ENCODE assay signal across 22 mouse cellular contexts in the genomic region with DNA sequence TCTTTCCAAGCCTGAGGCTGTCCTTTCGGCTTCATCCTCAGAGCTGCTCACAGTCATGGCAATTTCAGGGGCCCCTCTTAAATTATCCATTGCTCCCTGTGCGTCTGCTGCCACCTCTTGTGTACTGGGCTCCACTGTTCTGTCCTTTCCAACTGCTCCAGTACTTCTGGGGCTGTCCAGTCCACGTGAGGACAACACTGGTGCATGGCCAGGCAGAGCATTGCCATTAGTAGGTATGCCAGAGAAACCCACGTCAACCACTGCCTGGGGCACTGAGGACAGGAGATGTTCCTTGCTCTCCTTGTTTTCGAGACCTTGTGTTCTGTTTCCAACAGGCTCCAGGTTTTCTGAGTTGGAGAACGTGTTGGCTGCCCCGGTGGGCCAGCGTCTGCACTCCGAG. TPM values are rescaled to one million over a fixed set of nuclear protein-coding genes. Genes with fewer than 3 reads are reported as not detected.
"Had no signal": no experiment of that assay in that cellular context is flagged by ENCODE, and none has a peak within 500 bp of the region (broad histone marks: within the 10 kb centered on the region; RNA-seq: fewer than 3 reads in every experiment).

No protein-coding gene starts in this region.

- H3K9ac ChIP-seq: lung, embryonic 14.5 days; midbrain, embryonic 12.5 days; neural tube, embryonic 13.5 days; neural tube, embryonic 15.5 days had no signal

- H3K9me3 ChIP-seq: midbrain, embryonic 12.5 days; neural tube, embryonic 13.5 days; neural tube, embryonic 15.5 days had no signal

- H3K4me2 ChIP-seq: lung, embryonic 14.5 days; midbrain, embryonic 12.5 days; neural tube, embryonic 13.5 days; neural tube, embryonic 15.5 days had no signal

- H3K36me3 ChIP-seq: midbrain, embryonic 12.5 days; neural tube, embryonic 13.5 days; neural tube, embryonic 15.5 days had no signal

- H3K4me1 ChIP-seq: neural tube, embryonic 15.5 days had no signal

- DNase-seq: lung, adult 18-20 months; lung, embryonic 14.5 days; lung, postnatal 10 days; lung, postnatal 4 days; midbrain, embryonic 14.5 days; retina, postnatal 1 day; right cerebral cortex, adult 18-20 months; right cerebral cortex, postnatal 25 days; right cerebral cortex, postnatal 4 days; spleen, adult 18-20 months; thymus, adult 18-20 months; thymus, postnatal 14 days; thymus, postnatal 36 days had no signal

- H3K27ac ChIP-seq: midbrain, embryonic 12.5 days; neural tube, embryonic 13.5 days; neural tube, embryonic 15.5 days had no signal

- H3K4me3 ChIP-seq: midbrain, embryonic 12.5 days; myocyte; neural tube, embryonic 13.5 days; neural tube, embryonic 15.5 days had no signal

- H3K27me3 ChIP-seq: midbrain, embryonic 12.5 days; neural tube, embryonic 15.5 days had no signal

- ATAC-seq: midbrain, embryonic 16.5 days had no signal

RNA-seq across cellular contexts. Expression of a gene that starts 29.5 kb away (rescaled TPM):
- total RNA-seq: megakaryocyte, adult 5-6 weeks; megakaryocyte-erythroid progenitor cell, adult 5-6 weeks had no signal
- polyA plus RNA-seq: lung, embryonic 14.5 days; midbrain, embryonic 14.5 days; small intestine, adult 2 months; stomach, embryonic 14.5 days had no signal
